Mouse (Mus musculus): ENCODE data around the gene Smco4. TPM values are rescaled to one million over a fixed set of nuclear protein-coding genes. Genes with fewer than 3 reads are reported as not detected.

Gene Smco4
- polyA plus RNA-seq, 1 experiment, result 27.1 TPM

DNA sequence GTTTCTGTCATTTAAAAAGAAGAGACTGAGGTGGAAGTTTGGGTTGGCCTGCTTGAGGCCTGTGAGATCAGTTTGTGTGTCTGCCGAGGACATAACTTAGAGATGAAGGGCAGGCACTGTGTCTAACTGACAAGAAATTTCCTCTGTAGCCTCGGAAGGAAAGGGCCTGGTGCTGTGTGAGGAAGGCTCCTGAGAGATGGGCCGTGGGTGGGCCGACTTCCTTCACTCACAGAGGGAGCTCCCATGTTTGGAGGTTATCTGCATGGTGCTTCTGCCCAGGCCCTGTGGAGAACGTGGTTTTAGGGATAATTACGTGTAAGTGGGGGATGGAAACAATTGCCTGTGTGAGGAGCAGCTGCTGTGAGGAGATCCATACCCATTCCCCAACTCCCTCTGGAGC lies 10.6 kb downstream of the Smco4 start:
- H3K4me3 ChIP-seq (replicated peaks; ENCODE audit: extremely low read depth, low read depth, low read length), result no peak overlapping the region
- TF ChIP-seq CTCF (IDR thresholded peaks at IDR 0.05; ENCODE audit: insufficient read depth, low read length) (no peak), POLR2A (IDR thresholded peaks at IDR 0.05; ENCODE audit: borderline replicate concordance, extremely low read depth, low read depth, low read length) (no peak)
- no peak for DNase-seq
- H3K4me1 ChIP-seq (ENCODE audit: control insufficient read depth, insufficient read depth, low read length), result peaks cover 24% of the 10 kb centered on the region
- 45% methylated on average over 6 of the region's 6 CpGs for WGBS

GRCm38 (mm10) chr9:15505288-15505687 lies 12.1 kb downstream of the Smco4 start:
- WGBS, result 39% methylated on average over 1 of the region's 1 CpGs
- Histone ChIP-seq H3K4me3 (replicated peaks; ENCODE audit: extremely low read depth, low read depth, low read length) (no peak overlapping the region), H3K4me1 (ENCODE audit: control insufficient read depth, insufficient read depth, low read length) (peaks cover 31% of the 10 kb centered on the region)
- TF ChIP-seq CTCF (IDR thresholded peaks at IDR 0.05; ENCODE audit: insufficient read depth, low read length) (no peak), POLR2A (IDR thresholded peaks at IDR 0.05; ENCODE audit: borderline replicate concordance, extremely low read depth, low read depth, low read length) (no peak)
- DNase-seq, result no peak

DNA sequence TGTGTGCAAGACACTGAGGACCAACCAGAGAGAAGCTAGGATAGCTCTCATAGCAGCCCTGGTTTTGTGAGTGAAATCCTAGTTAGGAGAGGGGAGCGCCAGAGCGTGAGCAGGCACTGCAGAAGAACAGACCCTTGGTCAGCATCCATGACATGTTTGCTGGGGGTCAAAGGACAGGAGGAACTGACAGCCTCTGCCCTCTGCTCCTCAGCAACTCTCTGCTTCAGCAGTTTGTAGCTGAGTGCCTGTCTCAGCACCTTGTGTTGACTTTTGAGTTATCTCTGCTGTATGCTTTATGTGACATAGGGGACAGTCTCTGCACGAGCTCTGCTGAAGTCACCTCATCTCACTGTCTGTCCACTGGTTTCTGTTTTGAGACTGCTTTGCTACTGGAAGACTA lies 13.6 kb downstream of the Smco4 start:
- DNase-seq, result no peak
- H3K4me1 ChIP-seq (ENCODE audit: control insufficient read depth, insufficient read depth, low read length), result peaks cover 31% of the 10 kb centered on the region
- TF ChIP-seq CTCF (IDR thresholded peaks at IDR 0.05; ENCODE audit: insufficient read depth, low read length) (no peak), POLR2A (IDR thresholded peaks at IDR 0.05; ENCODE audit: borderline replicate concordance, extremely low read depth, low read depth, low read length) (no peak)
- H3K4me3 ChIP-seq (replicated peaks; ENCODE audit: extremely low read depth, low read depth, low read length), result no peak overlapping the region
- 69% methylated on average over 3 of the region's 3 CpGs for WGBS

DNA sequence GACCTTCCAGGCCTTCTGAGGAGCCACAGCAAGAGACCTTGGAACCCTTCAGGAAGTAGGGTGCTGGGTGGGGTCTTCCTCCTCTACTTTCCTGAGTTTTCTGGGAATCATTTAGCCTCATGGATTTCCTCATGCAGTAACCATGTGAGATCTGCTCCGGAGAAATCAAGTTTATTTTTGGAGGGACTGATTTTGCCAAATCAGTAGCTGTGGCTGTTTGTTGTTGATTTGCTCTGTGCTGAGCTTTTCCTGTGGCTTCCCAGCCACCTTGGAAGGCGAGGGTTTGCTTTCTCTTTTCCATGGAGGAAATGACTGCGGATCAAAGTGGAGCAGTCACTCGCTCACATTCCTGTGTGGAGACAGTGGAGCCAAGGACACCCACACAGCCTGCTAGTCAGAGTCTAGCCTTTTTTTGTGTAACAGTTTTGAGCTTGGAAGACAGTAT lies 14.2 kb downstream of the Smco4 start:
- DNase-seq, result no peak
- TF ChIP-seq POLR2A (IDR thresholded peaks at IDR 0.05; ENCODE audit: borderline replicate concordance, extremely low read depth, low read depth, low read length) (no peak), CTCF (IDR thresholded peaks at IDR 0.05; ENCODE audit: insufficient read depth, low read length) (no peak)
- WGBS, result 31% methylated on average over 4 of the region's 4 CpGs
- H3K4me1 ChIP-seq (ENCODE audit: control insufficient read depth, insufficient read depth, low read length), result peaks cover 31% of the 10 kb centered on the region
- no peak overlapping the region for H3K4me3 ChIP-seq (replicated peaks; ENCODE audit: extremely low read depth, low read depth, low read length)

- no peak for TF ChIP-seq POLR2A (IDR thresholded peaks at IDR 0.05; ENCODE audit: borderline replicate concordance, extremely low read depth, low read depth, low read length)
- no peak for TF ChIP-seq CTCF (IDR thresholded peaks at IDR 0.05; ENCODE audit: insufficient read depth, low read length)
- peaks cover 26% of the 10 kb centered on the region for H3K4me1 ChIP-seq (ENCODE audit: control insufficient read depth, insufficient read depth, low read length)
- H3K4me3 ChIP-seq (replicated peaks; ENCODE audit: extremely low read depth, low read depth, low read length), result no peak overlapping the region
- WGBS, result 36% methylated on average over 3 of the region's 3 CpGs
- DNase-seq, result no peak
Measured at GRCm38 (mm10) chr9:15509363-15509762, 16.1 kb downstream of the Smco4 start.

- WGBS, result 43% methylated on average over 3 of the region's 3 CpGs
- Histone ChIP-seq H3K4me1 (ENCODE audit: control insufficient read depth, insufficient read depth, low read length) (peaks cover 24% of the 10 kb centered on the region), H3K4me3 (replicated peaks; ENCODE audit: extremely low read depth, low read depth, low read length) (no peak overlapping the region)
- TF ChIP-seq CTCF (IDR thresholded peaks at IDR 0.05; ENCODE audit: insufficient read depth, low read length), result no peak
- TF ChIP-seq POLR2A (IDR thresholded peaks at IDR 0.05; ENCODE audit: borderline replicate concordance, extremely low read depth, low read depth, low read length), result no peak
- no peak for DNase-seq
Measured at GRCm38 (mm10) chr9:15510557-15511310, 17.5 kb downstream of the Smco4 start.

GRCm38 (mm10) chr9:15512918-15513317 lies 19.7 kb downstream of the Smco4 start:
- peaks cover 27% of the 10 kb centered on the region for H3K4me1 ChIP-seq (ENCODE audit: control insufficient read depth, insufficient read depth, low read length)
- 53% methylated on average over 7 of the region's 7 CpGs for WGBS
- DNase-seq, result no peak
- no peak for TF ChIP-seq CTCF (IDR thresholded peaks at IDR 0.05; ENCODE audit: insufficient read depth, low read length)
- TF ChIP-seq POLR2A (IDR thresholded peaks at IDR 0.05; ENCODE audit: borderline replicate concordance, extremely low read depth, low read depth, low read length), result no peak
- H3K4me3 ChIP-seq (replicated peaks; ENCODE audit: extremely low read depth, low read depth, low read length), result no peak overlapping the region

DNA sequence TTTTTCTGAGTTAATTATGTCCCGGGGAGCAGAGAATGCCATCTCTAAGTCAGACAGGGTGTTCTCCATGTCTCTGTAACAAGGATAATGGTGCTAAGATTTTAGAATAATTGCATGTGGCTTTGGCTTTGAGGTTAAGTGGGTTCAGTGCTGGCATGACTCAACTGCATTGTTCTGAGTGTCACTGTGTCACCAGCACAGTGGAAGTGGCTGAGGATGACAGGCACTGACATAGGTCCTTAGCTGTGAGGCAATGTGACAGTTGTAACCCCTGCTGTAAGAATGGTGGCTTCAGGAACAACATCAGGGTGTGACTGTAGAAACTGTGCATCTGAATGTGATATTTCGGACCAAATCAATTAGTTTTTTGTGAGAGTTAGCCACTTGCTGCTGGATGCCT lies 22.8 kb downstream of the Smco4 start:
- TF ChIP-seq POLR2A (IDR thresholded peaks at IDR 0.05; ENCODE audit: borderline replicate concordance, extremely low read depth, low read depth, low read length) (no peak), CTCF (IDR thresholded peaks at IDR 0.05; ENCODE audit: insufficient read depth, low read length) (no peak)
- 69% methylated on average over 2 of the region's 2 CpGs for WGBS
- no peak overlapping the region for H3K4me3 ChIP-seq (replicated peaks; ENCODE audit: extremely low read depth, low read depth, low read length)

DNA sequence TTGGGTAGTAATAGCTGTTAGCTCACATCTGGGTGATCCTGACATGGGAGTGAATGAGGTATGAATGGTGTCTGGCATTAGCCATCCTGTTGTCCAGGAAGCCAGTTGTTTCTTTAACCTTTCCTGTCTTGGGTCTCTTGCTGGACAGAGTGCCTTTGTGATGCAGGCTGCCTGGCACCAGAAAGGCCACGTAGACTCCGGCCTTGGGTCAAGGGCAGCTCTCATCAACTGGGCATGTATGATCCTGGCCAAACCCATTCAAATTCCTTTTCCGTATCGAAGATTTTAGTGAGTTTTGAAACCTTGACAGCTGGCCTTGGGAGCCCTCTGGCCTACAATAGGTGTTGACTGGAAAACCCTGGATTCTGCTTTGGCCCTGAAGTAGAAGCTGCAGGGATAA lies 24.7 kb downstream of the Smco4 start:
- TF ChIP-seq POLR2A (IDR thresholded peaks at IDR 0.05; ENCODE audit: borderline replicate concordance, extremely low read depth, low read depth, low read length), result no peak
- no peak for TF ChIP-seq CTCF (IDR thresholded peaks at IDR 0.05; ENCODE audit: insufficient read depth, low read length)
- WGBS, result 39% methylated on average over 4 of the region's 4 CpGs

More for the DNA sequence above, 22.8 kb downstream of the Smco4 start:
- peaks cover 19% of the 10 kb centered on the region for H3K4me1 ChIP-seq (ENCODE audit: control insufficient read depth, insufficient read depth, low read length)
- no peak for DNase-seq

DNA sequence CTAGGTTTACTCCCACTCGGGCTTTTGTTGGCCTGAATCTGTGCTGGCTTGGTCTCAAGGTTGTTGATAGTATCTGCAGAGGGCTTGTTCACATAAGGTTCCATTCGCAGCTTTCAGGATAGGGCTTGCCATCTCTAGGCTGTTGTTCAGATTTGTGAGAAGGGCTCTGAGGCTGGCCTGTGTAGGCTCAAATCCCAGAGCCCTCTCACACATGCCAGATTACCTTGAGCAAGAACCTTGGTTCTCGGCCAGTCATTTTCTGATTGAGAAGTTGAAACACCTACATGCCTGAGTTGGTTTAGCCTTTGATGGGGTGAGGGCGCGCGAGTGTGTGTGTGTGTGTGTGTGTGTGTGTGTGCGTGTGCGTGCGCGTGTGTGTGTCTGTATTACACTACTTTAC lies 29.1 kb downstream of the Smco4 start:
- Histone ChIP-seq H3K4me3 (replicated peaks; ENCODE audit: extremely low read depth, low read depth, low read length) (no peak overlapping the region), H3K4me1 (ENCODE audit: control insufficient read depth, insufficient read depth, low read length) (peaks cover 24% of the 10 kb centered on the region)
- no peak for DNase-seq
- 69% methylated on average over 10 of the region's 10 CpGs for whole genome bisulfite sequencing
- TF ChIP-seq CTCF (IDR thresholded peaks at IDR 0.05; ENCODE audit: insufficient read depth, low read length) (no peak), POLR2A (IDR thresholded peaks at IDR 0.05; ENCODE audit: borderline replicate concordance, extremely low read depth, low read depth, low read length) (no peak)

More for the DNA sequence above, 24.7 kb downstream of the Smco4 start:
- Histone ChIP-seq H3K4me3 (replicated peaks; ENCODE audit: extremely low read depth, low read depth, low read length) (no peak overlapping the region), H3K4me1 (ENCODE audit: control insufficient read depth, insufficient read depth, low read length) (peaks cover 19% of the 10 kb centered on the region)
- DNase-seq, result no peak

Data from lung, adult 2 months (tissue).